Mouse (Mus musculus) megakaryocyte, adult 5-6 weeks (primary cell): ENCODE results near the gene Gm11213. TPM values are rescaled to one million over a fixed set of nuclear protein-coding genes. Genes with fewer than 3 reads are reported as not detected.

Source experiments
- ATAC-seq: 2 replicates; pipeline ENCODE4 v1.8.0; 2016; ENCODE audit warnings: mild to moderate bottlenecking, inconsistent platforms; ENCODE audit not compliant: poor library complexity, severe bottlenecking
- total RNA-seq, 2 experiments: library from RNA; stranded (forward) in 1 of 2; stranded (reverse) in 1 of 2; fragments of 153-499, 151-499 nt in 1 of 2; fragments of 221-1000, 200-1000 nt in 1 of 2; gene quantifications; 2 replicates each; pipeline versions ENCODE4 v1.2.3 to v1.2.4; 2015 to 2017

The Gm11213 gene
- total RNA-seq, 2 experiments from 2014 or later: not detected

GRCm38 (mm10) chr4:63582580-63582979 is 22.5 kb downstream of the Gm11213 start:
- ATAC-seq: no peak

GRCm38 (mm10) chr4:63580078-63580477 is 25.0 kb downstream of the Gm11213 start:
- no peak for ATAC-seq

- ATAC-seq: no peak
Measured at GRCm38 (mm10) chr4:63579649-63580048, 25.4 kb downstream of the Gm11213 start.

- peak; percentile 60 for ATAC-seq
Measured at GRCm38 (mm10) chr4:63572621-63573020, 32.4 kb downstream of the Gm11213 start.

GRCm38 (mm10) chr4:63570208-63570781 is 34.8 kb downstream of the Gm11213 start:
- ATAC-seq: no peak

GRCm38 (mm10) chr4:63569322-63569721 is 35.7 kb downstream of the Gm11213 start:
- ATAC-seq: no peak

GRCm38 (mm10) chr4:63567712-63568390 is 37.2 kb downstream of the Gm11213 start:
- ATAC-seq: no peak

GRCm38 (mm10) chr4:63562742-63563141 is 42.3 kb downstream of the Gm11213 start:
- 0 out of 2 replicates have a peak, but pooled peaks have one; percentile 0 for ATAC-seq

- peak; percentile 58 for ATAC-seq
Measured at GRCm38 (mm10) chr4:63561861-63562675, 43.0 kb downstream of the Gm11213 start.

GRCm38 (mm10) chr4:63560079-63560478 is 45.0 kb downstream of the Gm11213 start:
- peak; percentile 36 for ATAC-seq

- no peak for ATAC-seq
Measured at GRCm38 (mm10) chr4:63559127-63559697, 45.8 kb downstream of the Gm11213 start.

GRCm38 (mm10) chr4:63558407-63559081 is 46.5 kb downstream of the Gm11213 start, which contains the start of gene Tmem268:
TSS of gene Tmem268 (plus strand) at chr4:63558781.
- peak; percentile 41 for ATAC-seq

GRCm38 (mm10) chr4:63557124-63558059 is 47.7 kb downstream of the Gm11213 start:
- ATAC-seq: no peak

GRCm38 (mm10) chr4:63556665-63557064 is 48.4 kb downstream of the Gm11213 start:
- ATAC-seq: no peak

GRCm38 (mm10) chr4:63555111-63555510 is 50.0 kb downstream of the Gm11213 start:
- ATAC-seq: no peak

- no peak for ATAC-seq
Measured at GRCm38 (mm10) chr4:63554616-63555015, 50.4 kb downstream of the Gm11213 start.

- ATAC-seq: peak; percentile 69
Measured at GRCm38 (mm10) chr4:63553789-63554576, 51.1 kb downstream of the Gm11213 start.

- ATAC-seq: no peak
Measured at GRCm38 (mm10) chr4:63552865-63553264, 52.2 kb downstream of the Gm11213 start.

GRCm38 (mm10) chr4:63550908-63551307 is 54.2 kb downstream of the Gm11213 start:
- no peak for ATAC-seq
